Mouse (Mus musculus) intestine, embryonic 14.5 days (tissue): Measurements from ENCODE around the gene Gpx6. TPM values are rescaled to one million over a fixed set of nuclear protein-coding genes. Genes with fewer than 3 reads are reported as not detected.

Experiments
- ATAC-seq: fragments of 200-750 bp; cut with Nextera tagmentation; replicated peaks from 2 replicates; pipeline ENCODE4 v1.8.0; 2017; ENCODE audit warnings: low read depth, moderate number of reproducible peaks, moderate TSS enrichment, moderate library complexity; ENCODE audit not compliant: low FRiP score, low TSS enrichment
- DNase-seq: peaks from one replicate; pipeline ENCODE4 v3.0.0-alpha.2; 2018; ENCODE audit warnings: low spot score
- H3K27ac ChIP-seq: fragments of 300-500 bp; sonication (generic); 2 replicates; pipeline ENCODE4 v1.5.1; 2014; ENCODE audit warnings: low read depth, mild to moderate bottlenecking, control low read depth
- H3K27me3 ChIP-seq: fragments of 300-500 bp; sonication (generic); replicated peaks from 2 replicates; pipeline ENCODE4 v1.6.1; 2014; ENCODE audit warnings: low read length, control low read depth; ENCODE audit not compliant: control insufficient read depth, insufficient read depth
- H3K36me3 ChIP-seq: fragments of 300-500 bp; sonication (generic); 2 replicates; pipeline ENCODE4 v1.6.1; 2014; ENCODE audit warnings: low read length, control low read depth; ENCODE audit not compliant: control insufficient read depth, insufficient read depth
- H3K4me1 ChIP-seq: fragments of 300-500 bp; sonication (generic); replicated peaks from 2 replicates; pipeline ENCODE4 v1.6.1; 2014; ENCODE audit warnings: low read length, control low read depth, mixed read lengths; ENCODE audit not compliant: control insufficient read depth, insufficient read depth
- H3K4me2 ChIP-seq: fragments of 300-500 bp; sonication (generic); 2 replicates; pipeline ENCODE4 v1.6.1; 2014; ENCODE audit warnings: low read length
- H3K4me3 ChIP-seq: fragments of 300-500 bp; sonication (generic); 2 replicates; pipeline ENCODE4 v1.5.1; 2014; ENCODE audit warnings: low read depth, low read length, control low read depth, mixed read lengths
- H3K9ac ChIP-seq: fragments of 300-500 bp; sonication (generic); 2 replicates; pipeline ENCODE4 v1.6.1; 2014; ENCODE audit warnings: mild to moderate bottlenecking, low read length
- H3K9me3 ChIP-seq: fragments of 300-500 bp; sonication (generic); 2 replicates; pipeline ENCODE4 v1.6.1; 2016; ENCODE audit warnings: low read length, control low read depth; ENCODE audit not compliant: control insufficient read depth
- WGBS: fragments of 180-500 bp; shearing (Covaris S2); extraction: QIAGEN DNeasy Blood & Tissue Kit; methylation state at CpG from one replicate; pipeline ENCODE4 v1.1.7; 2014; 5-methylcytosine and 5-hydroxymethylcytosine counted together
- polyA plus RNA-seq: library from polyadenylated mRNA; unstranded; fragments of >200 nt; fragmentation: Nextera tagmentation; extraction: Ambion mirVana; gene quantifications from 2 replicates; pipeline ENCODE4 v1.2.1, GENCODE M21; 2014

The Gpx6 gene
- 0.43 TPM in 1 of 2 replicates, not detected in the other for polyA plus RNA-seq

DNA sequence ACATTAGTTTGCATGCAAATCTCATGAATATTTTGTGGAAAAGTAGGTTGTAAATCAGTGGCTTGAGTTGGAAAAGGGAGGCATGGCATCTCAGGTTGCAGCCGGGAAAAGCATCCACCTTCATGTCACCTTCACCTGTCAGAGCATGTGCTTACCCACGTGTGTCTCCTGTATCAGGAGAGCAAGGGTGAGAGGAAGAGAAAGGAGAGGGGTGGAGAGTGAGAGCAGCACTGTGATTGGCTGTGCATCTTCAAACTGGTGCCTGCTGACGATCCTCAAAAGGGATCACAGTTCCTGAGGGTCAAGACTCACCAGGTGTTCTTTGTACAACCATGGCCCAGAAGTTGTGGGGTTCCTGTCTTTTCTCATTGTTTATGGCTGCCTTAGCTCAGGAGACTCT lies at the start of gene Gpx6:
TSS of gene Gpx6 (plus strand) at position 200 of the 400 bp plus-strand sequence.
- Histone ChIP-seq H3K4me3 (no peak within 1 kb of the TSS), H3K9ac (no peak within 1 kb of the TSS), H3K27me3 (no peaks in the 10 kb centered on the region), H3K4me1 (no peaks in the 10 kb centered on the region), H3K4me2 (no peak within 1 kb of the TSS), H3K9me3 (no peaks in the 10 kb centered on the region), H3K27ac (no peak within 1 kb of the TSS), H3K36me3 (no peaks in the 10 kb centered on the region)
- no peak for DNase-seq
- 31% methylated on average over 3 of the region's 3 CpGs for WGBS
- no peak for ATAC-seq

DNA sequence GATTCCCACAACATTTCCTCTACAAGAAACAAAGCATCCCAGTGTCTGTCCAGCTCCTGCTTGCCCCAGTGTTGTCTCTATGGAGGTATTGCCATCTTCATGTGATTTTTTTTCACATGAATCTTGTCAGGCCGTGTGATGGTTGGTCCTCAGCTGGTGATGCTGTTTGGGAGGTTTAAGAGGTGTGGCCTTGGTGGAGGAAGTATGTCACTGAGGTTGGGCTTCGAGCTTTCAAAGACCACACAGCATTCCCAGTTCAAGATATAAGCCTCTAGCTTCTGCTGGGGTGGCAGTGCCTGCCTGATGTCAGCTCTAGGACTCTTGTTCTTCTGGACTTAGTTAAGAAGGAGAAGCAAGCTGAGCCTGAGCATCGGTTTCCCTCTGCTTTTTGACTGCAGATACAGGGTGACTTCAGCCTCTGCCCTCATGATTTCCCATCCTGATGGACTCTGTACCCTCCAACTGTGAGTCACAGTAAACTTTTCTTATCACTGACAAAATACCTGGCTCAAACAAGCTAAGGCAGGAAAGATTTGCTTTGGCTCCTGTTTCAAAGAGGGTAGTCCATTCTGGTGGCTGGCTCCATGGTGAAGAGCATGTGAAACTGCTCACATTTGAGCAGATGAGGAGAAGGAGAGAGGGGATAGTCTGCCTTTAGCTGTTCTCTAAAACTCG lies 49.0 kb upstream of the Gpx6 start:
- Histone ChIP-seq H3K9me3 (no peaks in the 10 kb centered on the region), H3K9ac (no peak overlapping the region), H3K4me3 (no peak overlapping the region), H3K4me1 (no peaks in the 10 kb centered on the region; the same call in 1 of the 2 replicates), H3K27ac (no peak overlapping the region), H3K27me3 (peaks cover 6% of the 10 kb centered on the region; the same call in 1 of the 2 replicates), H3K4me2 (0 out of 2 replicates have a peak overlapping the region, but pooled peaks have one; percentile 45), H3K36me3 (no peaks in the 10 kb centered on the region)
- DNase-seq (no peak), ATAC-seq (no peak)
- WGBS: 62% methylated on average over 4 of the region's 4 CpGs

DNA sequence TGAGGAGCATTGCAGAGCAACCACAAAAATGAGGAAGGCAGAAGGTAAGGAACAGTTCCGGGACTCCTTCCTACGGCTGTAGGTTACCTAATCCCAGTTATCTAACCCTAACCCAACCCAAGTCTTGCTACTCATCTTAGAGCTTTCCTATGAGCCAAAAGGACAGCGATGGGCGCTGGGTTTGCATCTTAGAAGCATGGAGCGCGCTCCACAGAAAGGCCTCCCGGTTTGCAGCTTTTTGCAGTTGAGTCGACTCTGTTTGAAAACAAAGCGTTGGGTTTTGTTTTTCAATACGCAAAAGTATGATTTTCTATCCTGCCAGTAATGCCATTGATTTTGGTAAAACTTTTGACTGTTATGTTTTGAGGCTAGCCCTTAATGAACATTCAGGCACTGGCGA lies 48.0 kb upstream of the Gpx6 start:
- ATAC-seq (no peak), DNase-seq (no peak)
- 4% methylated on average over 11 of the region's 11 CpGs for WGBS
- Histone ChIP-seq H3K27me3 (peaks cover 3% of the 10 kb centered on the region; the same call in 1 of the 2 replicates), H3K4me3 (peak overlapping the region; percentile 41), H3K4me1 (no peaks in the 10 kb centered on the region; the same call in 1 of the 2 replicates), H3K9me3 (no peaks in the 10 kb centered on the region), H3K36me3 (no peaks in the 10 kb centered on the region), H3K27ac (no peak overlapping the region), H3K9ac (no peak overlapping the region; the same call in 1 of the 2 replicates), H3K4me2 (peak overlapping the region; percentile 45)

DNA sequence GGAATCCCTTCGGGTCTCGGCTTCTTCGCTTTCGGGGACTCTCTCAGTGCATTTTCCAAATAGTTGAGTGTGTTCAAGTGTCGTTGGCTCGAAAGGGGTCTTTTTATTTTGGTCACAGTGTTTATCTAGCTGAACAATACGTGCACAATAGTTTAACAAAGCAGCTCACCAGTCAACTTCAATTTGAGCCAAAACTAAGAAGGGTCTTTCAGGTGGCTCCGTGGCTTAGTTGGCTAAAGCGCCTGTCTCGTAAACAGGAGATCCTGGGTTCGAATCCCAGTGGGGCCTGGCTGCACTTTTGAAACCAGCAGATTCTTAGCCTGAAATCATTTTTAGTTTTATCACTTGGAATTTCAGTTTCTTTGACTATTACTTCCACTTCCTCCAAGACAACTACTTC lies 47.6 kb upstream of the Gpx6 start:
- Histone ChIP-seq H3K27me3 (peaks cover 3% of the 10 kb centered on the region; the same call in 1 of the 2 replicates), H3K9ac (no peak overlapping the region), H3K4me1 (no peaks in the 10 kb centered on the region), H3K36me3 (no peaks in the 10 kb centered on the region), H3K4me3 (peak overlapping the region; percentile 41), H3K27ac (no peak overlapping the region), H3K4me2 (peak overlapping the region; percentile 45), H3K9me3 (no peaks in the 10 kb centered on the region)
- WGBS: 4% methylated on average over 11 of the region's 11 CpGs
- DNase-seq (peak; percentile 89), ATAC-seq (no peak; the same call in 1 of the 2 replicates)

DNA sequence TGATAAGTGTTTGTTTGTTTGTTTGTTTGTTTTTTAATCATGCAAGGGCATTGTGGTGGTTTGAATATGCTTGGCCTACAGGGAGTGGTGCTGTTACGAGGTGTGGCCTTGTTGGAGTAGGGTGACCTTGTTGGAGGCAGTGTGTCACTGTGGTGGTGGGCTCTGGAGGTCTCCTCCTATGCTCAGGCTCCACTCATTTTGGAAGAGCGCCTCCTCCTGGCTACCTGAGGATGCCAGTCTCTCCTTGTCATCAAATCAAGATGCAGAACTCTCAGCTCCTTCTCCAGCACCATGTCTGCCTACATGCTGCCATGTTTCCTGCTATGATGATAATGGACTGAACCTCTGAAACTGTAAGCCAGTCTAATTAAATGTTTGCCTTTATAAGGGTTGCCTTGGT lies 46.2 kb upstream of the Gpx6 start:
- ATAC-seq: no peak
- H3K9me3 ChIP-seq: no peaks in the 10 kb centered on the region
- H3K9ac ChIP-seq: no peak overlapping the region
- H3K27ac ChIP-seq: no peak overlapping the region
- H3K27me3 ChIP-seq: peaks cover 3% of the 10 kb centered on the region; the same call in 1 of the 2 replicates
- no peaks in the 10 kb centered on the region for H3K36me3 ChIP-seq
- H3K4me2 ChIP-seq: no peak overlapping the region
- H3K4me1 ChIP-seq: no peaks in the 10 kb centered on the region
- H3K4me3 ChIP-seq: no peak overlapping the region
- no peak for DNase-seq
- WGBS: 56% methylated on average over 2 of the region's 2 CpGs

DNA sequence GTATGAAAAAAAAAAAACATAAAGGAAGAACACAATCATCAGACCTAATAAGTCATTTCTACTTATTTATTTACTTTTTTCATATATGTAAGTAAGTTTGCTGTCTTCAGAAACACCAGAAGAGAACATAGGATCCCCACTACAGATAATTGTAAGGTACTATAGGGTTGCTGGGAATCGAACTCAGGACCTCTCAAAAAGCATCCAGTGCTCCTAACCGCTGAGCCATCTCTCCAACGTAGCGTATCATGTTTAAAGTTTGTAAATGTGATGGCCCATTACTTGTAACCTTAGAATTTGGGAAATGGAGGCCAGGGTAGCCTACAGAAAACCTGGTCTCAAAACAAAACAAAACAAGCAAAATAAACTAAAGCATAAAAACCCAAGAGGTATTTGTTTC lies 44.4 kb upstream of the Gpx6 start:
- Histone ChIP-seq H3K27me3 (peaks cover 3% of the 10 kb centered on the region; the same call in 1 of the 2 replicates), H3K9ac (no peak overlapping the region), H3K9me3 (no peaks in the 10 kb centered on the region), H3K4me2 (no peak overlapping the region), H3K4me1 (no peaks in the 10 kb centered on the region), H3K36me3 (no peaks in the 10 kb centered on the region), H3K4me3 (no peak overlapping the region), H3K27ac (no peak overlapping the region)
- 26% methylated on average over 4 of the region's 4 CpGs for WGBS
- no peak for ATAC-seq
- DNase-seq: no peak

DNA sequence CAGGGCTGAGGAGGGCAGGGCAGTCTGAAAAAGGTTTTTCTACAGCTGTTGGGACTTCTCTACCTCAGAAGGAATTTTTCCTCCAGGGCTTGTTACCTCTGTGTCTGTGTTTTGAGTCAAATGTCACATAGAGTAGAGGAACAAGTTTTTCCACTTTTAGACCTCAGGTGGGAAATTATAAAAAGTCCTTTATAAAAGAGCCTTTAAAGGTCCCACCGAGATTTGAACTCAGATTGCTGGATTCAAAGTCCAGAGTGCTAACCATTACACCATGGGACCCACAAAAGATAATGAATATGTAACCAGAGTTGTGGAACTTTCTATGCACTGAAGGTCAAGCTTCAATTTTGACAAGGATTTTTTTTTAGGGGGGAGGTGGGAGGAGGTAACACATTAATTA lies 43.7 kb upstream of the Gpx6 start:
- Histone ChIP-seq H3K36me3 (no peaks in the 10 kb centered on the region), H3K4me1 (no peaks in the 10 kb centered on the region), H3K4me3 (no peak overlapping the region), H3K9me3 (no peaks in the 10 kb centered on the region), H3K4me2 (0 out of 2 replicates have a peak overlapping the region, but pooled peaks have one; percentile 16), H3K27me3 (peaks cover 3% of the 10 kb centered on the region; the same call in 1 of the 2 replicates), H3K27ac (no peak overlapping the region), H3K9ac (no peak overlapping the region)
- 8% methylated on average over 1 of the region's 1 CpGs for WGBS
- ATAC-seq: no peak
- no peak for DNase-seq

DNA sequence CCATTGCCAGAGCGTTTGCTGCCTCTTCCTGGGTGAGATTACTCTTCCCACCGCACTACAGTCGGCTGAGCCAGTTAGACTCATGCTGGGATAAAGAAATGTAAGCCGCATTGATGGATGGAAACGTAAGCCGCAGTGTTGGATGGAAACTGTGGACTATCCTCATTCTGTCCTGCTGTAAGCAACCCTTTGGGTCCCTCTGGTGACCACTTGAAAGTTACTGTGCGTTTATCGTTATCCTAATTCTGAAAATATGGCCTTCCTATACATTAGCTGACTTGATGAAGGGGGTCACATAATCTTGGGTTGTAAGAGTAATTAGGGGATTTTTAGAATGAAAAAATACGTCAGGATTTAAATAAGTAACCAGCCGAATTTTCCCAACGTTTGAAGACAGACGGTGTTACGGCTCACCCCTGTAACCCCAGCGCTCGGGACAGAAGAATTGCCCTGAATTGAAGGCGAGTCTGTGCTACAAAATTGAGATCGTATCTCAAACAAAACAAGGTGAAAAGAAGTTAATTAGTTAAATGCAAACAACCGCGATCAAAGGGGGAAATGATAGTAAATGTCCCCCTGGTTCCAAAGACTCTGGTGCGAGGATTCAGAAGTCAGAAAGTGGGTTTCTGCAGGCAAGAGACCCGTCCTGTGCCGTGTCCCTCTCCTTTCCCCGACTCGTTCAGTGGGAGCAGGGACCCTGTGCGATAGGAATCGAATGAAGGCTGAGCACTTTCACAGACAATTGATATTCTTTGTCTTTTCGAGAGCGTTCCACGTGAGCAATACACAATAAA lies 36.7 kb upstream of the Gpx6 start:
- 0 out of 2 replicates have a peak, but pooled peaks cover 4% of the 10 kb centered on the region for H3K27me3 ChIP-seq
- H3K36me3 ChIP-seq: no peaks in the 10 kb centered on the region
- H3K4me1 ChIP-seq: peaks cover 7% of the 10 kb centered on the region; the same call in 1 of the 2 replicates
- H3K27ac ChIP-seq: no peak overlapping the region
- 1% methylated on average over 29 of the region's 29 CpGs for WGBS
- peak overlapping the region; percentile 67 for H3K4me3 ChIP-seq
- H3K9me3 ChIP-seq: no peaks in the 10 kb centered on the region
- H3K4me2 ChIP-seq: peak overlapping the region; percentile 79
- DNase-seq (peak; percentile 74), ATAC-seq (peak; percentile 30; the same call in 1 of the 2 replicates)
- peak overlapping the region; percentile 52 for H3K9ac ChIP-seq
